Mouse (Mus musculus) kidney, adult 11 months (tissue): ENCODE data around the gene Tnnt2.
A peak's percentile ranks its signal among the peaks of the same experiment; 100 is the strongest.

Experiments used
- DNase-seq: peaks from one replicate; pipeline ENCODE4 v3.0.0; 2022

The Tnnt2 gene

GRCm38 (mm10) chr1:135835716-135836483 lies at the start of gene Tnnt2:
Tnnt2 (plus strand) TSS chr1:135836354.
- DNase-seq, result no peak

- DNase-seq, result peak; percentile 49
Observed at GRCm38 (mm10) chr1:135787799-135788198, 48.4 kb upstream of the Tnnt2 start.

GRCm38 (mm10) chr1:135788708-135789107 lies 47.4 kb upstream of the Tnnt2 start:
- no peak for DNase-seq

- no peak for DNase-seq
Observed at GRCm38 (mm10) chr1:135789815-135790214, 46.3 kb upstream of the Tnnt2 start.

GRCm38 (mm10) chr1:135792143-135792939 lies 43.8 kb upstream of the Tnnt2 start:
- DNase-seq, result no peak

- DNase-seq, result no peak
Observed at GRCm38 (mm10) chr1:135793370-135794215, 42.6 kb upstream of the Tnnt2 start.

GRCm38 (mm10) chr1:135794216-135795134 lies 41.7 kb upstream of the Tnnt2 start:
- no peak for DNase-seq

- no peak for DNase-seq
Observed at GRCm38 (mm10) chr1:135798492-135798891, 37.7 kb upstream of the Tnnt2 start.

- no peak for DNase-seq
Observed at GRCm38 (mm10) chr1:135799109-135799627, 37.0 kb upstream of the Tnnt2 start.

GRCm38 (mm10) chr1:135800192-135800950 lies 35.8 kb upstream of the Tnnt2 start:
- no peak for DNase-seq

- no peak for DNase-seq
Observed at GRCm38 (mm10) chr1:135807546-135807945, 28.6 kb upstream of the Tnnt2 start.

- peak; percentile 67 for DNase-seq
Observed at GRCm38 (mm10) chr1:135810180-135810579, 26.0 kb upstream of the Tnnt2 start.

- DNase-seq, result peak; percentile 87
Observed at GRCm38 (mm10) chr1:135811016-135811646, 25.0 kb upstream of the Tnnt2 start.

GRCm38 (mm10) chr1:135812205-135812604 lies 23.9 kb upstream of the Tnnt2 start:
- DNase-seq, result no peak

GRCm38 (mm10) chr1:135812618-135813017 lies 23.5 kb upstream of the Tnnt2 start:
- DNase-seq, result peak; percentile 29

- peak; percentile 49 for DNase-seq
Observed at GRCm38 (mm10) chr1:135813071-135813470, 23.1 kb upstream of the Tnnt2 start.

GRCm38 (mm10) chr1:135813687-135814395 lies 22.3 kb upstream of the Tnnt2 start:
- DNase-seq, result peak; percentile 89

GRCm38 (mm10) chr1:135814531-135814930 lies 21.6 kb upstream of the Tnnt2 start:
- peak; percentile 56 for DNase-seq

GRCm38 (mm10) chr1:135817595-135817994 lies 18.6 kb upstream of the Tnnt2 start:
- no peak for DNase-seq
